ENCODE assay signal across 7 mouse cellular contexts in genomic region chr1:71650741-71651140, GRCm38 (mm10). TPM values are rescaled to one million over a fixed set of nuclear protein-coding genes. Genes with fewer than 3 reads are reported as not detected.
DNase-seq lines count a peak whose midpoint lies in the region; ATAC-seq and TF ChIP-seq lines count a peak whose summit lies in the region.

No protein-coding gene starts in this region.

- H3K9me3 ChIP-seq in midbrain, embryonic 13.5 days: no peaks in the 10 kb centered on the region
- H3K9me3 ChIP-seq in midbrain, embryonic 15.5 days: no peaks in the 10 kb centered on the region
- H3K9me3 ChIP-seq in forebrain, postnatal 0 days (ENCODE audit: low read length): no peaks in the 10 kb centered on the region
- H3K9me3 ChIP-seq in limb, embryonic 14.5 days (ENCODE audit: control insufficient read depth, low read length): no peaks in the 10 kb centered on the region

- no peak overlapping the region for H3K4me3 ChIP-seq in midbrain, embryonic 13.5 days (replicated peaks)
- no peak overlapping the region for H3K4me3 ChIP-seq in midbrain, embryonic 15.5 days
- no peak overlapping the region for H3K4me3 ChIP-seq in forebrain, postnatal 0 days (ENCODE audit: low read depth, low read length)
- peak overlapping the region; percentile 88 for H3K4me3 ChIP-seq in limb, embryonic 14.5 days (replicated peaks; ENCODE audit: low read length)

- no peak for DNase-seq in forebrain, postnatal 0 days
- peak; percentile 34 for DNase-seq in limb, embryonic 14.5 days (ENCODE audit: low spot score)
- DNase-seq in spleen, postnatal 14 days (ENCODE audit: low spot score in 2 of 2): no peak
- DNase-seq in right cerebral cortex, adult 2 months (ENCODE audit: low spot score in 2 of 2): no peak
- no peak for DNase-seq in cerebellum, adult 9-11 months

- no peak overlapping the region for H3K9ac ChIP-seq in midbrain, embryonic 13.5 days (replicated peaks)
- H3K9ac ChIP-seq in midbrain, embryonic 15.5 days: no peak overlapping the region
- H3K9ac ChIP-seq in forebrain, postnatal 0 days: no peak overlapping the region
- peak overlapping the region; percentile 85 for H3K9ac ChIP-seq in limb, embryonic 14.5 days (ENCODE audit: low read depth, low read length, severe bottlenecking)

- H3K36me3 ChIP-seq in midbrain, embryonic 13.5 days: no peaks in the 10 kb centered on the region; the same call in 1 of the 2 replicates
- no peaks in the 10 kb centered on the region for H3K36me3 ChIP-seq in midbrain, embryonic 15.5 days (replicated peaks)
- no peaks in the 10 kb centered on the region for H3K36me3 ChIP-seq in forebrain, postnatal 0 days (ENCODE audit: insufficient read depth)
- peaks cover 46% of the 10 kb centered on the region for H3K36me3 ChIP-seq in limb, embryonic 14.5 days (ENCODE audit: control insufficient read depth, insufficient read depth, low read length)

- TF ChIP-seq CTCF in forebrain, postnatal 0 days (IDR thresholded peaks at IDR 0.05; ENCODE audit: low read depth): no peak

- H3K27ac ChIP-seq in midbrain, embryonic 13.5 days: no peak overlapping the region
- no peak overlapping the region for H3K27ac ChIP-seq in midbrain, embryonic 15.5 days
- no peak overlapping the region for H3K27ac ChIP-seq in forebrain, postnatal 0 days (ENCODE audit: low read depth, low read length)
- H3K27ac ChIP-seq in limb, embryonic 14.5 days (replicated peaks; ENCODE audit: low read depth, low read length): no peak overlapping the region

- TF ChIP-seq POLR2A in limb, embryonic 14.5 days (IDR thresholded peaks at IDR 0.05; ENCODE audit: borderline replicate concordance, extremely low read depth, insufficient read depth, insufficient read length): no peak

- H3K4me1 ChIP-seq in midbrain, embryonic 13.5 days (replicated peaks): peaks cover 9% of the 10 kb centered on the region
- peaks cover 15% of the 10 kb centered on the region for H3K4me1 ChIP-seq in midbrain, embryonic 15.5 days
- no peaks in the 10 kb centered on the region for H3K4me1 ChIP-seq in forebrain, postnatal 0 days (ENCODE audit: insufficient read depth)
- H3K4me1 ChIP-seq in limb, embryonic 14.5 days (ENCODE audit: control insufficient read depth, insufficient read depth, low read length): peaks cover 17% of the 10 kb centered on the region

- peak overlapping the region; percentile 94; the same call in 1 of the 2 replicates for H3K4me2 ChIP-seq in midbrain, embryonic 13.5 days (replicated peaks)
- H3K4me2 ChIP-seq in midbrain, embryonic 15.5 days: no peak overlapping the region
- H3K4me2 ChIP-seq in forebrain, postnatal 0 days (ENCODE audit: low read depth): peak overlapping the region; percentile 5; the same call in 1 of the 2 replicates
- H3K4me2 ChIP-seq in limb, embryonic 14.5 days (replicated peaks; ENCODE audit: low read depth, low read length, severe bottlenecking): peak overlapping the region; percentile 92

- 31% methylated on average over 6 of the region's 6 CpGs for WGBS in midbrain, embryonic 13.5 days
- WGBS in midbrain, embryonic 15.5 days: 40% methylated on average over 6 of the region's 6 CpGs
- WGBS in forebrain, postnatal 0 days: 46% methylated on average over 6 of the region's 6 CpGs
- 20% methylated on average over 6 of the region's 6 CpGs for WGBS in limb, embryonic 14.5 days

- ATAC-seq in midbrain, embryonic 13.5 days: no peak
- ATAC-seq in midbrain, embryonic 15.5 days (replicated peaks): no peak
- no peak for ATAC-seq in forebrain, postnatal 0 days
- ATAC-seq in limb, embryonic 14.5 days (ENCODE audit: low FRiP score, low read depth): no peak

- peaks cover 56% of the 10 kb centered on the region for H3K27me3 ChIP-seq in midbrain, embryonic 13.5 days
- peaks cover 33% of the 10 kb centered on the region for H3K27me3 ChIP-seq in midbrain, embryonic 15.5 days (replicated peaks)
- 0 out of 2 replicates have a peak, but pooled peaks cover 5% of the 10 kb centered on the region for H3K27me3 ChIP-seq in forebrain, postnatal 0 days (ENCODE audit: insufficient read depth, low read length)
- no peaks in the 10 kb centered on the region for H3K27me3 ChIP-seq in limb, embryonic 14.5 days (ENCODE audit: control insufficient read depth, insufficient read depth, low read length)

RNA-seq across cellular contexts. Expression of gene Fn1, which starts 2.3 kb away (rescaled TPM):
- polyA plus RNA-seq in midbrain, embryonic 13.5 days (2015; fragmentation: Nextera tagmentation; extraction: Ambion mirVana): 33.2 and 35.5 TPM in 2 replicates
- polyA plus RNA-seq in midbrain, embryonic 15.5 days (2015; fragmentation: Nextera tagmentation; extraction: Ambion mirVana): 38.3 and 41.2 TPM in 2 replicates
- total RNA-seq in forebrain, postnatal 0 days (2014; rRNA removed): 50.0 and 71.6 TPM in 2 replicates
- 17.2 and 23.4 TPM in 2 replicates for polyA plus RNA-seq in forebrain, postnatal 0 days (2015; fragmentation: Nextera tagmentation; extraction: Ambion mirVana)
- polyA plus RNA-seq in limb, embryonic 14.5 days (2012; rRNA removed): 628 and 639 TPM in 2 replicates
- polyA plus RNA-seq in limb, embryonic 14.5 days (2014; fragmentation: Nextera tagmentation; extraction: Ambion mirVana): 232 and 252 TPM in 2 replicates
